Mouse (Mus musculus) bone marrow, adult 2 months (tissue): Measurements from ENCODE around the gene Gm973.

ENCODE experiments used
- CTCF ChIP-seq: fragments of 200-500 bp; IDR thresholded peaks from 2 replicates; pipeline ENCODE4 v1.5.1; 2011; ENCODE audit warnings: low read length, control low read depth; ENCODE audit not compliant: control insufficient read depth, insufficient read depth
- POLR2A ChIP-seq: fragments of 200-500 bp; IDR thresholded peaks from 2 replicates; pipeline ENCODE4 v1.6.1; 2011; ENCODE audit warnings: low read depth, mild to moderate bottlenecking, control low read depth, low read length, borderline replicate concordance; ENCODE audit not compliant: control insufficient read depth

- no peak for TF ChIP-seq CTCF
- TF ChIP-seq POLR2A: no peak
These were observed 64.8 kb downstream of the Gm973 start for GRCm38 (mm10) chr1:59580880-59581279.
